Mouse (Mus musculus): ENCODE measurements at regions not wholly inside any gene's neighbourhood (a gene's known extent, or its start where the extent isn't known, plus 50 kb on each side); places are given as distances from the start of the nearest gene placed in this dataset.

DNA sequence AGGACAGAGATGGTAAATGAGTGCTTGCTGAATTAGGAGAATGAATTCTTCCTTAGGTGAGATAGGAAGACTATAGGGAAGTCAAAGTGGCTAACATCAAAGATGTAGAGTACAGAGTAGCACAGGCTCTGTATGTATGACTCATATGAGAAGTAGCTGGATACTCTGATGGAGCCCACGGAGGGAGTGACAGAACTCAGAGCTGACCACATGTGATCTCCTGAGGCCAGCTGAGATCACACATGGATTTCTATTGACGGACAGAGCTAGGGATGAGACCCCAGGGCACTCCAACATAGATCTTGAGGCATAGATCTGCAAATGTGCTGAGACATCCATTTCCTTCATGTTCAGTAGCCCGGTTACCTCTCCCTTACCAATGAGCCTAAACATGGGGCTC lies 66.0 kb downstream of the Cops8 start:
- no peak for DNase-seq (ENCODE audit: low spot score in 2 of 2)

DNA sequence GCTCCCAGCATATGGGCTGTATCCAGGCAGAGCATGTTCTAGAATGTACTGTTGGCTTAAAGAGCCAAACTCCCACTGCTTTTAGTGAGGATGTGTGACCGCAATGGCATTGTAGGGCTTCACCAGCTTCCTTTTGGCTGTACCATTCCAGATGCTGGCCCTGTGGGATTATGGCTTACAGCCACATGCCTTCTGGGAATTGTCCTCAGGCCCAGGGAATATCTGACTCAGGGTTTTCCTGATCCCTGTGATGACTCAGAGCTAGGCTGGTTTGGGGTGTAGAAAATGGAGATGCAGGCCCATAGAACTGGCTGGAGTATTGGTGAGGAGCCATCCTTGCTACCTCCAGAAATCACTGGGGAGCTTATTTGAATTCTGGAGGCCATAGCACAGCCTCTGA lies 66.5 kb downstream of the Cops8 start:
- no peak for DNase-seq (ENCODE audit: low spot score in 2 of 2)

DNA sequence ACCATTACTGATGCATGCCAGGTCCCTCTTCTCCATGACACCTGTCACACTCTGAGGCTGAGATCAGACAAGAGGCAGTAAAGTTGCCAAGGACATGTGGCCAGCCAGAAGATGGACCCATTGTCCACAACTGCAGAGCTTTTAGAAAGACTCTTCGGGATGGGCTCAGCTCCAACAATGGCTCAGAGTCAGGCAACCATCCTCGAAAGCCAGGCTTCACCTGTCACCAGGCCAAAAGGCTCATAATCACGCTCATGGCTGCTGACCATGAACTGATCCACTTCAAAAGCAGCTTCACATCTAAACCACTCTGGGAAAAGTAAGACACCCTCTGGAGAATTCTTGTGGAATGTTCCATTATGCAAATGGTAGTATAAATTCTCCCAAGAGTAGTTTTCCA lies 67.6 kb downstream of the Cops8 start:
- no peak for DNase-seq (ENCODE audit: low spot score in 2 of 2)

DNA sequence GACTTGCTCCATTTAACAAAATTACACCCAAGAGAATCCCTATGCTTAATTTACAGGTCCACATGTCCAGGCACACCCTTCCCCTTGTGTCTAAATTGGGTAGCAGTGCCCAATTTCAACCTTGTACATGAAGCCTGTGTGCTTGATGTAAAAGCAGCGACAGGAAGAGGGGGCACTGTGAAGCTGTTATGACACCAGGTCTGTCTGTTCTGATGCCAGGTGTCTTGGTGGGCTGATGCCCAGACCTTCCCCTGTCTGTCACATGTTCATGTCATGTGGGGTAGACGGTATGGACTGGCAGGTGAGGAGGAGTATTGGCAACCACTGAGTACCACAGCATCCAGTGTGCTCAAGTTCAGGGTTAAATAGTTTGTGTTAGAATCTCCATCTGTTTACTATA lies 71.0 kb downstream of the Cops8 start:
- no peak for DNase-seq (ENCODE audit: low spot score in 2 of 2)

DNA sequence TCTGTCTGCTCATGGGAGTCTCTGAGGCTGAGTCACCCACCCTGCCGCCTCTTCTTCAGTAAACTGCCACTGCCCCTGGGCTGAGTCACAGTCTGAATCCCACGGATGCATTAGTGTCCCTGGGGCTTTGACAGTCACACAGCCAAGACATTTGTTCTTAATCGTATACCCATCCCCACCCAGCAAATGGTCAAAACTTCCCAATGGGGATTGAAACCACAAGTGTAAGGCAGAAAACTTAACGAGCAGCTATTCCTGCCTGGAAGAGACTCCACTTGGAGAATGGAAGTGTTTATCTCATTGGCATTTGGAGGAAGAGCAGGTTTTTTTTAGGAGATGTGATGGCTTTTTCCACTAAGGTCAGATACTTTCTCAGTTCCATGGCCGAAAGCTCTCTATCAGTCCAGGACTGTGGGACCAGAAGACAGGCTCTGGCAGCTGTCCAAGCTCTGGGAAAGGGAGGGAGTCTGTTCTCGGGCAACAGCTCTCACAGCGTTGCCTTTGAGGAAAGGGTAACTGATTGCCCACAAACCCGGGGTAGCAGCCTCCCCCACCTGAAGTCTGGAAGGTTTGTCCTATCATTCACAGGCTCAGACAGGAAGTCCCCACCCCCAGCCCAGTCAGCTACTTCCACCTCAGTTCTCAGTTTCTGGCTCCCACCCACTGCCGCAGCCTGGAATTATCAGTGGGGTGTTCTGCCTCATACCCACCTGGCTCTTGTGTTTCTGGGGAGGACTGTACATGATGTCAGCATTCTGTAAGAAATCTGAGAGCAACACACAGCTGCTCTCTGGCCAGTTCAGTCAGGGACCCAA lies 73.6 kb downstream of the Cops8 start:
- DNase-seq (ENCODE audit: low spot score in 2 of 2), result no peak

DNA sequence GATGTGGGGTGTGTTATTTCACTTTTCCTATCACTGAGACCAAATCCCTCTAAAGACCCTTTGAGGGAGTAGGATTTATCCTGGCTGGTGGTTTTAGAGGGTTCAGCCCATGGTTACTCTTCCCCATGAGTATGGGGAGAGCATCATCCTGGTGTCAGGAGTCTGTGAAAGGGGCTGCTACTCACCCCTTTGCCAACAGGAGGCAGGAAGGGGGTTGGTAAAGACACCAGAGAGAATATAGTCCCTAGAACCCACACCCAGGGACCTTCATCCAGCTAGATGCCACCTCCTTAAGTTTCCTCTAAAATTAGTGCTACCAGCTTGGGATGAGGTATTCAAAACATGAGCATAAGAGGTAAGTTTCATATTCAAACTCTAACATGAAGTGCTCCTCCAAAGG lies 74.4 kb downstream of the Cops8 start:
- no peak for DNase-seq (ENCODE audit: low spot score in 2 of 2)

DNA sequence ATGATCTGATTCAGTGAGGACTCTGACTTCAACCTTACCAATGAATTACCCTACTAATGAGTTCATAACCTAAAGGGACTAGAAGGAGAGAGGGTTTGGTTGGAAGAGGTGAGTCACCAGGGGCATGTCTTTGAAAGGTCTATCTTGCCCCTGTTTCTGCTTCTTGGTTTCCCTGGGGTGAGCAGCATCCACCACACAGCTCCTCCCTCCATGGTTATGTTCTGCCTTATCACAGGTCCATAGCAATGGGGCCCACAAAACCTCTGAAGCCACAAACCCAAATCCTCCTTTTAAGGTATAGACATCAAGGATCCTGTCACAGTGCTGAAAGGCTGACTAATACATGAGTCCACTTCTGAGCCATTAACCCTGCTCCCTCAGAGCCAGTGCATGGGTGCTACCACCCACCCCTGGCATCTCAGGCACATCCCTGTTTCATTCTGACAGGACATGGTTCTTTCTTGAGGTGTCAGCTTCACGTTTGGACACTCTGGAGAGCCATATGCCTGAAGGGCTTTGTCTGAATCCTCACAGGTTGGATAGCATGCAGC lies 74.9 kb downstream of the Cops8 start:
- DNase-seq (ENCODE audit: low spot score in 2 of 2), result no peak

DNA sequence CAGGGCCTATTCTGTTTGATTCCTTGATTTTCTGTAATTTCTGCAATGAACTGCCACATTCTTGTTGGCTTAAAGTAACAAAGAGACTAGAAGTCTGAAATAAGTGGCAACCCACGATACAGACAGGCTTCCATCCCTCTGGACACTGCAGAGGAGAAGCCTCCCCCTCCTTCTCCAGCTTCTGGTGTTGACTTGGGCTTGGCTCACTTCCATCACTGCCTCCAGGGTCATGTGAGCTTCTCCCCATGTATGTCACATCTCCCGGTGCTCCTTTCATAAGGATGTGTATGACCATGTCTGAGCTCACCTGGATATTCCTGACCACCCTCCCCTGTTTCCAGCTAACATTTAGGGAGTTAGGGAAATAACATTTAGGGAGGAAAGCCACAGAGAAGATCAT lies 75.6 kb downstream of the Cops8 start:
- DNase-seq (ENCODE audit: low spot score in 2 of 2), result no peak

DNA sequence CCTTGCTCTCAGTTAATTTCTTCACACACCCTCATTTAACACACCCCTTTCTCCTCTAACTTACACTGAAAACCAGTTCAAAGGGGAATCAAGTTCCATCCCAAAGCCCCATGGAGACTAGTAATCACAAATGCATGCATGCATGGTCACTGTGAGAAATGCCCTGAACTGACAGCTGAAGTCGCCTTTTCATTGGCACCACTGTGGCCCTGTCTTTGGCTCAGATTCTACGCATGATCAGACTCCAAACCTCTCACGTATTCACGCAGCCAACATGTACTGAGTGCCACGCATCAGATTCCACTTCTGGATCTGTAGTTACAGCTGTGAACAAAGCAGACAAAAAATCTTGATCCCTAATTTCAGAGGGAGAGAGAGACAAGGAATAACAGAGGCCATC lies 85.3 kb downstream of the Cops8 start:
- DNase-seq (ENCODE audit: low spot score in 2 of 2), result no peak

DNA sequence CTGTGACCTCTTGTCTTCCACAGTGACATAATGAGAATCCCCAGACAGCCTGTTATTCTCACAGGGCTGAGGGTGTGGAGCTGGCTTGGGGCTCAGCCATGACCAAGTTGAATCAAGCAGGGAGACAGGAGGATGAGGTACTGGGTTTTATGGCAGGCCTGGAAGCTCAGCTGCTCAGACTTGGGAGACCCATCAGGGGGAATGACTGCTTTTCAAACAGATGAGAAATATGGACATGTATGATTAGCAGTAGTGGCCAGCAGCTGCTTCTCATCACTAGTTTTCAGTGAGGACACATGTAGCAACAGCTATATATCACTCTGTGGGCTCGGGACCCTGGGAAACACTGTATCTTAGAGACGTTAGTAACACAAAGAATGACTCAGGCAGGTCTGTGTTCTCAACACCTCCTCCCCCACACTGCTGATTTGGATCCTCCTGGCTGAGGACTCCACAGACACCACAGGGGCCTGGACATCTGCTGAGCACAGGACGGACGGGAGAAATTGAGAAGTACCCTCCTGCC lies 87.9 kb downstream of the Cops8 start:
- DNase-seq (ENCODE audit: low spot score in 2 of 2), result peak; percentile 34 to 54

DNA sequence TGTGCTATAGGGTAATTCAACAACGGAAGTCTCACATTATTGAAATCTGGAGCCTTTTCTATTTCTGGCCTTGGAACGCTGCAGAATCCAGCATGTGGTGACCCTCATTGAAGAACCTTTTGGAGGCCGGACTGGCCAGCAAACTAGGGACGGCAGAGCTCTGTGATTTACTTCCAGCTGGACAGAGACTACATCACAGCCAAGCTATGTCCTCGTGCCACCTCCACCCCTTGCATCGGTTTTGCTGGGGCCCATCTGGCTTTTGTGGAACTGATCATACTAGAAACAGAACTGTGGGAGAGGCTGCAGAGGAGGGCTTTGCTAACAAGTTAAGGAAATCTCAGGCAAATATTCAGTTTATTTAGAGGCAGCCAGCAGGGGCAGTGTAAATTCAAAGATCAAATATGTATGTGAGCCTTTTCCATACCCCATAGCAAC lies 88.4 kb downstream of the Cops8 start:
- DNase-seq (ENCODE audit: low spot score in 2 of 2), result peak; percentile 63 to 64

DNA sequence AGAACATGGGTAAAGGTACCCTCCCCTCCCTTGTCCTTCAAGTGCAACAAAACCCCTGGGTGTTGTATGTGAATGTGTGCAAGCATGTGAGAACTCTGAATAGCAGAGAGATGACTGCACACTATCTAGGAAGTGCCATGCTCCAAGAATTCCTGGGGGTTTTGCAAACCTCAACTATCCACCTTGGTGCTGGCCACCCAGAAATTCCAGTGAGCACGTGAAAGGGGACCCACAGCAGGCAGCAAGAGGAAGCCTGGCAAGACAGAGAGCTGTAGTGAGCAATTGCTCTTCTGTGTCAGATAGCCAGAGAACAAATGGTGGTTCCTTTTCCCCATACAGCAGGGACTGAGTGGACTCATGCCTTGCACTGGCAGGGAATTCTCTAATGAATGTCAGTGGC lies 90.1 kb downstream of the Cops8 start:
- no peak for DNase-seq (ENCODE audit: low spot score in 2 of 2)

DNA sequence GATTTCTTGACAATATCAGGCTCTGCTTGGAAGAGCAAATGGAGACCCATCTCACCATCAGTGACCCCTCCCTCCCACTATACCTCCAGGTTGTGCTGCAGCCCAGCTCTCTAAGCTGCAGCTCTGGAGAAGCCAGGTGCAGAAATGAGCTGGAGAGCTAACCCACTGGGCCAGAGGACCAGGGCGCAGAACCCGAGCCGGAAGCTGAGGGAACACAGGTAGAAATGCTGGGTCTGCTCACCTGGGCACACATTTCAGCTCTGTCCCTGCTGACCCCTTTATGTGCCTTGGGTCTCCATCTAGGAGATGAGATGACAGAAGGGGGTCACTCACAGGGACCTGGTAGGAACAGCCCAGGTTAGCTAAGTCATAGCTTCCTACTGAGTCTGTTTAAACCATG lies 92.0 kb downstream of the Cops8 start:
- DNase-seq (ENCODE audit: low spot score in 2 of 2), result no peak

DNA sequence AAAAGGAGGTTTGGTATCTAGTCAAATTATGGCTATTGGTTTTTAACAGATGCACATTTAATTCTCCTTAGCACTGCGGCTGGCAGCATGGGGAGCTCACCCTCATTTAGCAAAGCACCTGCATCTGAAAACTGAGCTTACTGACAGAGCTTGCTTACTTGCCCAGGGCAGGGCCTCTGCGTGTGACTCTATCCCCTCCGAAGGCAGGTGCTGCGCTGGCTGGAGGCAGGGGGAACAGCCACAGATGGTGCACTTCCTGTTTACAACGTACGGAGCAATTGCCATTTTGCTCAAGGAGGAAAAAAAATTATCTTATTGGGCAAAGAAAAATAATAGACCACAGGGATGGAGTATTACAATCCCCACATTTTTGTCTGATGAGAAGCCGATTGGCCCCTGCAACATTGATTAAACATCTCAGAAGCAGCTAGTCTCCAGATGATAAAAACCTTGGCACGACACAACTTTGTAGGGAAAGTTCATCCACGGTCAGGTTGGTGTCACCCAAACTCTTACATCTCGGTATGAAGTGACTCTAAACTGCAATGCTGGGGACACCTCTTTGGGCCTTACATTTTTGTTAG lies 92.5 kb downstream of the Cops8 start:
- no peak for DNase-seq (ENCODE audit: low spot score in 2 of 2)

DNA sequence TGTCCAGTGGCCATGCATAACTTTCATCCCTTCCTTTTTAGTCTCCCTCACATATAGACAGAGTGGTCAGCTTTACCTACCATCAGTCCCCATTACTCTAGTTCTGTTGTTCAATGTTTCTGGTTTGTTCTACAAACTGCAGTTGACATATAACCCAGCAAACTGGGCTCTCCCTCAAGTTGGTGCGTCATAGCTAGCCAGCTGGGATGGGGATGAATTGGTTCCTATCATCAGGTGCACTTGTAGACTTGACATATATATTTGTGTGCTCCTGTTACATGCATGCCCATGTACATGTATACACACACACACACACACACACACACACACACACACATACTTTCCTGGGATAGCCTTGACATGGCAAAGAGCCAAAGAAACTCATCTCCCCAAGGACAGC lies 93.2 kb downstream of the Cops8 start:
- no peak for DNase-seq (ENCODE audit: low spot score in 2 of 2)

DNA sequence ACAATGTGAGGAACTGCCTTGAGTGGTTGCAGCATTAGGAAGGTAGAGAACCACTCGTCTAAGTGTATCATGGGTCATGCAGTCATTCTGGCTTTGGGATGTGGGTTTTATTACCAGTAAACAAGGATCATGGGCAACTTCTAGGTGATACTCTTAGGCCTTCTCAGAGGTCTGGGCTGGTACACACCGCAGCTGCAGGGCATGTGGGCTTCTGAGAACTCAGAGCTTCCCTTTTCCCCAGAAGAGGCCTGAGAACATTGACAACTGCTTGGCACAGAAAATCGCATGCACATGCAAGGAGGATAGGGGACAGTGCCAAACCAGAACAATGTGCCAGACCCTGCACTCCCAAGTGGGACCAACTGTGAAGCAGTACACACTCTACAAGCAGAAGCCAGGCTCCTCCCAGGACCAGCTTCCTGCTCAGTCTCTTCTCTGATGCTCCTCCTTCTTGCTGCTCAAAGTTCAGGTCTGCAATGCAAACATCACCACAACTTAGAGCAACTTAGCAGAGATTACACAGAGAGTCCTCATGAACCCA lies 94.3 kb downstream of the Cops8 start:
- DNase-seq (ENCODE audit: low spot score in 2 of 2), result no peak

DNA sequence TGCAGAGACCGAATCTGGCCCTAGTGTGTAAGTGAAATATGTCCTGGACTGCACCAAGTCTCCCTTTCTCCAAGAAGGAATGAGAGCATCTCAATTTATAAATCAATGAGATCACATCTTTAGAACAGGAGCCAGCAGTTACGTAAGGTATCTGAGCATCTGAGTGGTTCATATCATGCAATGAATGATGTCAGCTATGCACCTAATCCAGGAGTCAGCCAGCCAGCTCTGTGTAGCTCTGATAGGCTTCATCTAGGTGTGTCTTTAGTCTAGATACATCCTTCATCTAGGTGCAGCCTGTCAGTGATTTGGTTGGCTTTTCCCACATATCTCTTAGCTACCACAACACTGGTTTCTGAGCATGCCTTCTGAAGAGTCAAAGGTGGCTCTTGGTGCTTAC lies 95.8 kb downstream of the Cops8 start:
- no peak for DNase-seq (ENCODE audit: low spot score in 2 of 2)

DNA sequence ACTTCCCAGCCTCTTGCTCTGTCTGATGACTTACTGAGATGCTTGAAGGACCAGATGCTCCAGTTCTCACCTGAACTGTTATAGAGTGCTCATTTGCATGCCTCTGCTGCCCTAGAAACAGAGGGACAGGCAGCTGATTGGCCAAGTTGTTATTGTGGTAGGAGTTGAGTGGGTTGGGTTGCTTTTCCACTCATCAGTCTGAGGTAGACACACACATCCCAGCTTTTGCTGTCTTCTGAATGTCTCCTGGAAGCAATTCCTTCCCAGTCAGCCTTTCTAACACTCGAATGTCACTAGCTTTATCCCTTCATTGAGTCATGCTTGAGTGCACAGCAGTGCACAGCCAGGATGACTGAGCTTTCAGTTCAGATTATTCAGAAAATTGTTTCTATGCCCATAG lies 99.0 kb downstream of the Cops8 start:
- no peak for DNase-seq (ENCODE audit: low spot score in 2 of 2)

DNA sequence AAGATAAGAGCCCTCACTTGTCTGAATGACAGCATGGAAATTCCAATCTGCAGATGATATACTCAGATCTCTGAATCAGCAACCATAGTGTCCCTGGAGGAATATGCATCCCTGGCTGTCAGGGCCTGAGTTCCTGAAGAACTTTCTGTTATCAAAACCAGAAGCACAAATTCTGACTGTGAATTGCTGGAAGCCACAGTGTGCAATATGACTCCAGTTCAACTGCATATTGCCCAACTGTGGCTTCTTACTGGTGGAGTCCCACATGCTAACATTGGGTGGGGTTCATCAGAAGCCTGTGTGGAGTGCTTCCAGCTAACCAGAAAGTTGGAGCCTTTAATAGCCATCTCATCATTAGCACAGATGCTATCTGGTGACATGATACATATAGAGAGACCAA lies 103.6 kb downstream of the Cops8 start:
- DNase-seq (ENCODE audit: low spot score in 2 of 2), result no peak

DNA sequence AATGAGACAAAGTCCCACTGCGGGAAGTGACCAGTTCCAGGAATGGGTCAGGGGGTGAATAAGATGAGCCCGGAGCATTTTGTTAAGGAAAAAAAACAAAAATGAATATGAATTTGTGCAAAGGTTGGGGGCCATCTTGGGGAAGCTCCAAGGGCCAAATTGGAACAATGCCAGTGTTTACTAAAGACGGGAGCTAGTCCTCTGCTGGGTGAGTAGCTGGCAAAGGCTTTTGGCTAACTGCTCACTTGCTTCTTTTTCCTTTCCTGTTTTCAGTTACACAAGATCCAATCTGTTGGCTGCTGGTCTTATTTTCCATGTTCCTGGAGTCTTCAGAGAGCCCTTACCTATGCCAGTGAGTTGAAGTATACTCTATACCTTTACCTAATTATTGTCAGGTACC lies 107.0 kb downstream of the Cops8 start:
- DNase-seq (ENCODE audit: low spot score in 2 of 2), result no peak

DNA sequence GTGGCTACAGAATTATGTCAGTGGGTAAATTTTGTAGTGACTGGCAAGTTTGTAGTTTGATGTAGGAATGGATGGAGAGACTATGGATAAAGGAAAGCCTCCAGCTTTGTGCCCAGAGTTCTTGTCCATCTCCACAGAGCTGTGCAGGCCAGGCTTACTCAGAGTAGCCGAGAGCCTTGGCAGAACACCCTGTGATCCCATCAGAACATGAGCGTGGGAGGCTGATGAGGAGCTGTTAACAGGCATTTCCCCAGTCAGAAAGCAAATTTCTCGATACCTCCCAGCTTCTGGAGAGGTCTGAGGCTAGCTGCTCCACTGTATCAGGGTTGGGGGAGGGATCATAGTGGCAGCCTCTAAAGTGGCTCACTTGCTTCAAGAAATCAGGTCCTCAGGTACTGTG lies 107.8 kb downstream of the Cops8 start:
- DNase-seq (ENCODE audit: low spot score in 2 of 2), result no peak

DNA sequence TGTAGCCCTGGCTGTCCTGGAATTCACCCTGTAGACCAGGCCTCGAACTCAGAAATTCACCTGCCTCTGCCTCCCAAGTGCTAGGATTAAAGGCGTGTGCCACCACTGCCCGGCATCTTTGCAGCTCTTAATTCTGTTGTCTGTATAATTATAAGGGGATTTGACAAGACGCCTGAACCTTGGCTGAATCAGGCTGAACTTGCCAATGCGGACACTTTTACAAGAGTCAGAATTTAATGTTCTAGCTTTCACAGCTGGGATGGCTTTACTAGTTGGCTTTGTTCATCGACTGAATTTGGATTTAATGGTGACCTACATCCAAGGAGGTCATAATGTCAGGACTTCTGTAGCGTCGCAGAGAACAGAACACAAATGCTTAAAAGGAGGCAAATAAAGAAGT lies 108.3 kb downstream of the Cops8 start:
- no peak for DNase-seq (ENCODE audit: low spot score in 2 of 2)

All from layer of hippocampus, postnatal 14 days (tissue).